Mouse (Mus musculus) T-helper 17 cell (primary cell): ENCODE measurements around the gene Ghsr.
"Not testable (repeated sequence)": the region's sequence is repeated elsewhere in the genome, so short reads cannot be mapped to it uniquely, and the experiment has no call there.

ENCODE experiments used
- in situ Hi-C, 2 experiments: fragments of 300-600 bp; cut with MboI, MseI; formaldehyde crosslinking; loops; 1 replicate in 1 of 2; 2 replicates in 1 of 2; pipeline ENCODE4 v1.15.1; 2025; ENCODE audit warnings: high pct_unique_total_duplicates in 2 of 2

The Ghsr gene

GRCm38 (mm10) chr3:27371276-27371621, at the start of gene Ghsr:
Gene Ghsr (plus strand): TSS chr3:27371351.
- in situ Hi-C loops = no loop called here

- in situ Hi-C loops = no loop called here
Measured at GRCm38 (mm10) chr3:27322591-27322990, 48.6 kb upstream of the Ghsr start.

GRCm38 (mm10) chr3:27323551-27323950, 47.6 kb upstream of the Ghsr start:
- in situ Hi-C loops = no loop called here

GRCm38 (mm10) chr3:27326633-27327191, 44.4 kb upstream of the Ghsr start:
- in situ Hi-C loops = no loop called here

GRCm38 (mm10) chr3:27330706-27331105, 40.4 kb upstream of the Ghsr start:
- in situ Hi-C loops = loop anchor here in 1 of 2 experiments (5.0 kb wide), 1 partner anchor 127 kb away; no protein-coding TSS in a partner anchor

GRCm38 (mm10) chr3:27338437-27338836, 32.7 kb upstream of the Ghsr start:
- in situ Hi-C loops = loop anchor here in 1 of 2 experiments (5.0 kb wide), 1 partner anchor 119 kb away; no protein-coding TSS in a partner anchor

GRCm38 (mm10) chr3:27338887-27339286, 32.3 kb upstream of the Ghsr start:
- in situ Hi-C loops = loop anchor here in 1 of 2 experiments (5.0 kb wide), 1 partner anchor 118 kb away; no protein-coding TSS in a partner anchor

GRCm38 (mm10) chr3:27340757-27341156, 30.4 kb upstream of the Ghsr start:
- in situ Hi-C loops = no loop called here

- in situ Hi-C loops = no loop called here
Measured at GRCm38 (mm10) chr3:27342462-27342861, 28.7 kb upstream of the Ghsr start.

- in situ Hi-C loops = no loop called here
Measured at GRCm38 (mm10) chr3:27345526-27345925, 25.6 kb upstream of the Ghsr start.

GRCm38 (mm10) chr3:27348462-27348861, 22.7 kb upstream of the Ghsr start:
- in situ Hi-C loops = no loop called here

GRCm38 (mm10) chr3:27351105-27351504, 20.0 kb upstream of the Ghsr start:
- in situ Hi-C loops = no loop called here

GRCm38 (mm10) chr3:27359100-27359720, 11.9 kb upstream of the Ghsr start:
- in situ Hi-C loops = no loop called here

GRCm38 (mm10) chr3:27370125-27370524, 1.0 kb upstream of the Ghsr start:
- in situ Hi-C loops = no loop called here

- in situ Hi-C loops = no loop called here
Measured at GRCm38 (mm10) chr3:27370582-27371275, 422 bp upstream of the Ghsr start.

GRCm38 (mm10) chr3:27371725-27372650, 837 bp downstream of the Ghsr start:
- in situ Hi-C loops = no loop called here

- in situ Hi-C loops = no loop called here
Measured at GRCm38 (mm10) chr3:27374396-27374795, 3.2 kb downstream of the Ghsr start.

- in situ Hi-C loops = no loop called here
Measured at GRCm38 (mm10) chr3:27377935-27378334, 6.8 kb downstream of the Ghsr start.

GRCm38 (mm10) chr3:27384836-27385235, 13.7 kb downstream of the Ghsr start:
- in situ Hi-C loops = no loop called here

GRCm38 (mm10) chr3:27389923-27390322, 18.8 kb downstream of the Ghsr start:
- in situ Hi-C loops = no loop called here

GRCm38 (mm10) chr3:27400996-27401395, 29.8 kb downstream of the Ghsr start:
- in situ Hi-C loops = not testable (repeated sequence)

- in situ Hi-C loops = no loop called here
Measured at GRCm38 (mm10) chr3:27406440-27406839, 35.3 kb downstream of the Ghsr start.
